Mouse (Mus musculus): Measurements from ENCODE around the gene Hacd2.

Hacd2 gene

GRCm38 (mm10) chr16:35054432-35055193 is 32.4 kb downstream of the Hacd2 start:
- in situ Hi-C loops (cut with MboI, MseI): no loop called here

- in situ Hi-C loops (cut with MboI, MseI): no loop called here
Observed at GRCm38 (mm10) chr16:35055194-35055506, 32.9 kb downstream of the Hacd2 start.

GRCm38 (mm10) chr16:35055861-35056260 is 33.6 kb downstream of the Hacd2 start:
- in situ Hi-C loops (cut with MboI, MseI): no loop called here

GRCm38 (mm10) chr16:35056306-35056705 is 34.1 kb downstream of the Hacd2 start:
- in situ Hi-C loops (cut with MboI, MseI): no loop called here

GRCm38 (mm10) chr16:35056786-35057185 is 34.6 kb downstream of the Hacd2 start:
- in situ Hi-C loops (cut with MboI, MseI): no loop called here

GRCm38 (mm10) chr16:35061017-35061416 is 38.8 kb downstream of the Hacd2 start:
- in situ Hi-C loops (cut with MboI, MseI): no loop called here

- in situ Hi-C loops (cut with MboI, MseI): no loop called here
Observed at GRCm38 (mm10) chr16:35065724-35066123, 43.5 kb downstream of the Hacd2 start.

- in situ Hi-C loops (cut with MboI, MseI): no loop called here
Observed at GRCm38 (mm10) chr16:35067095-35067494, 44.9 kb downstream of the Hacd2 start.

- in situ Hi-C loops (cut with MboI, MseI): no loop called here
Observed at GRCm38 (mm10) chr16:35067631-35068030, 45.4 kb downstream of the Hacd2 start.

GRCm38 (mm10) chr16:35068886-35069285 is 46.7 kb downstream of the Hacd2 start:
- in situ Hi-C loops (cut with MboI, MseI): no loop called here

GRCm38 (mm10) chr16:35074436-35074835 is 52.2 kb downstream of the Hacd2 start:
- in situ Hi-C loops (cut with MboI, MseI): no loop called here

- in situ Hi-C loops (cut with MboI, MseI): no loop called here
Observed at GRCm38 (mm10) chr16:35075643-35076042, 53.4 kb downstream of the Hacd2 start.

GRCm38 (mm10) chr16:35093500-35093899 is 71.3 kb downstream of the Hacd2 start:
- in situ Hi-C loops (cut with MboI, MseI): no loop called here

- in situ Hi-C loops (cut with MboI, MseI): no loop called here
Observed at GRCm38 (mm10) chr16:35097870-35098530, 75.8 kb downstream of the Hacd2 start.

- in situ Hi-C loops (cut with MboI, MseI): loop anchor here (25.0 kb wide), 1 partner anchor 160 kb away; no protein-coding TSS in a partner anchor
Observed at GRCm38 (mm10) chr16:35101751-35102420, 79.7 kb downstream of the Hacd2 start.

GRCm38 (mm10) chr16:35102866-35103620 is 80.8 kb downstream of the Hacd2 start:
- in situ Hi-C loops (cut with MboI, MseI): loop anchor here (25.0 kb wide), 1 partner anchor 159 kb away; no protein-coding TSS in a partner anchor

GRCm38 (mm10) chr16:35107985-35108384 is 85.8 kb downstream of the Hacd2 start:
- in situ Hi-C loops (cut with MboI, MseI): loop anchor here (5.0 to 25.0 kb wide), 2 partner anchors 154 to 264 kb away; no protein-coding TSS in a partner anchor

GRCm38 (mm10) chr16:35109156-35109555 is 86.9 kb downstream of the Hacd2 start:
- in situ Hi-C loops (cut with MboI, MseI): loop anchor here (5.0 to 25.0 kb wide), 2 partner anchors 153 to 263 kb away; no protein-coding TSS in a partner anchor

GRCm38 (mm10) chr16:35109656-35110291 is 87.5 kb downstream of the Hacd2 start:
- in situ Hi-C loops (cut with MboI, MseI): loop anchor here (5.0 to 25.0 kb wide), 2 partner anchors 153 to 263 kb away; no protein-coding TSS in a partner anchor

- in situ Hi-C loops (cut with MboI, MseI): loop anchor here (25.0 kb wide), 1 partner anchor 152 kb away; no protein-coding TSS in a partner anchor
Observed at GRCm38 (mm10) chr16:35110410-35111142, 88.3 kb downstream of the Hacd2 start.

Measured in regulatory T cell (primary cell).